Mouse (Mus musculus): ENCODE results near the gene Spice1. TPM values are rescaled to one million over a fixed set of nuclear protein-coding genes. Genes with fewer than 3 reads are reported as not detected.
A peak's percentile ranks its signal among the peaks of the same experiment; 100 is the strongest.

The Spice1 gene
- polyA plus RNA-seq, 1 experiment = 8.9 TPM

DNA sequence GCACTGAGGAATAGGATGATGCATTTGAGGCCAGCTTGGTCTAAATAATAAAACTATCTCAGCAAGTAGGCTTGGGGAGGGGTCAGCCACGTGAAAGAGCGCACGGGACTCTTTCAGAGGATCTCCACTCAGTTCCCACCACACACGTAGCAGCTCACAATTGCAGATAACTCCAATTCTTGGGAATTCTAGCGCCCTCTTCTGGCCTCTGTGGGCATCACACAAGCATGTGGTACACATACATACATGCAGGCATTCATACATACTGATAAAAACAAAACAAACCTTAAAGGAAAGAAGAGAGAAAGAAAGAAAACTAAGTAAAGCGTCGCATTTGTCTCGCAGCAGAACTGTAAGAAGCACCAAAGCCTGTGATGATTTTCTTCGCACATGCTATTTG, 16.3 kb upstream of the Spice1 start:
- H3K4me1 ChIP-seq (ENCODE audit: control insufficient read depth, insufficient read depth, low read length) = peaks cover 3% of the 10 kb centered on the region; the same call in 1 of the 2 replicates
- H3K4me3 ChIP-seq (replicated peaks; ENCODE audit: extremely low read depth, low read depth, low read length) = no peak overlapping the region
- 85% methylated on average over 9 of the region's 9 CpGs for WGBS
- DNase-seq = no peak
- no peak for TF ChIP-seq POLR2A (IDR thresholded peaks at IDR 0.05; ENCODE audit: borderline replicate concordance, extremely low read depth, low read depth, low read length)
- TF ChIP-seq CTCF (IDR thresholded peaks at IDR 0.05; ENCODE audit: insufficient read depth, low read length) = no peak

DNA sequence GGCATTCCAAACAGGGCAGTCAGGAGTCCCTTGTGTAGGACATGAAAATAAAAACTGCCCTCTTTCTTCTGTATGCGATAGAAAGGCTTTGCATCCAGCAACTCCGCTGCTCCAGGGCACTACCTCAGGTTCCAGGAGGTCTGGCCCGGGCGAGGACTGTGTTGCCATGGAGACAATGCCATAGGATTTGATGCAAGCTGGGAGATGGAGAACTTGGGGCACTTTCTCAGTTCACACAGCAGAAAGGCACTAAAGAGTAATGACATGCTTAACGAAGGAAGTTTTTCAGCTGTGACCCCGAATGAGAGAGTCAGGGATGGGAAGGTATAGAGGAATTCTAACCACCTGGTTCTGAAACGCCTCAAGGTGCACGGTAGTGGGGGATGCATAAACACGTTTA, 15.8 kb upstream of the Spice1 start:
- no peak for DNase-seq
- WGBS = 51% methylated on average over 9 of the region's 9 CpGs
- no peak for TF ChIP-seq POLR2A (IDR thresholded peaks at IDR 0.05; ENCODE audit: borderline replicate concordance, extremely low read depth, low read depth, low read length)
- TF ChIP-seq CTCF (IDR thresholded peaks at IDR 0.05; ENCODE audit: insufficient read depth, low read length) = no peak
- H3K4me3 ChIP-seq (replicated peaks; ENCODE audit: extremely low read depth, low read depth, low read length) = no peak overlapping the region
- peaks cover 3% of the 10 kb centered on the region; the same call in 1 of the 2 replicates for H3K4me1 ChIP-seq (ENCODE audit: control insufficient read depth, insufficient read depth, low read length)

DNA sequence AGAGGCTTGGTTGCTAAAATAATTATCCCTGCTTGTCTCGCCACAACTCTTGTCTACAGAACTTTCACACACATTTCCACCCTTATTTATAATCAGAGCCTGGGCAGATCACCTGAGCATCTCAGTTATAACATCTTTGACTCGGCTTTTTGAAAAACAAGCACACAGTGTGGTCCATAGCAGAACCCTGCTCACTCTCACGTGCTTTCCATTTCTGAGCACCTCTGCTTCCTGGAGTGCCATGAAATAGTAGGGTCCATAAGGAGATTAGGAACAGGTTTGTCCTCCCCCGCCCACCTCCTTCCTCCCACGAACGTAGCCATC, 15.3 kb upstream of the Spice1 start:
- H3K4me1 ChIP-seq (ENCODE audit: control insufficient read depth, insufficient read depth, low read length) = peaks cover 3% of the 10 kb centered on the region; the same call in 1 of the 2 replicates
- peak overlapping the region; percentile 64 for H3K4me3 ChIP-seq (replicated peaks; ENCODE audit: extremely low read depth, low read depth, low read length)
- no peak for DNase-seq
- TF ChIP-seq CTCF (IDR thresholded peaks at IDR 0.05; ENCODE audit: insufficient read depth, low read length) (no peak), POLR2A (IDR thresholded peaks at IDR 0.05; ENCODE audit: borderline replicate concordance, extremely low read depth, low read depth, low read length) (no peak)
- 24% methylated on average over 6 of the region's 6 CpGs for WGBS

DNA sequence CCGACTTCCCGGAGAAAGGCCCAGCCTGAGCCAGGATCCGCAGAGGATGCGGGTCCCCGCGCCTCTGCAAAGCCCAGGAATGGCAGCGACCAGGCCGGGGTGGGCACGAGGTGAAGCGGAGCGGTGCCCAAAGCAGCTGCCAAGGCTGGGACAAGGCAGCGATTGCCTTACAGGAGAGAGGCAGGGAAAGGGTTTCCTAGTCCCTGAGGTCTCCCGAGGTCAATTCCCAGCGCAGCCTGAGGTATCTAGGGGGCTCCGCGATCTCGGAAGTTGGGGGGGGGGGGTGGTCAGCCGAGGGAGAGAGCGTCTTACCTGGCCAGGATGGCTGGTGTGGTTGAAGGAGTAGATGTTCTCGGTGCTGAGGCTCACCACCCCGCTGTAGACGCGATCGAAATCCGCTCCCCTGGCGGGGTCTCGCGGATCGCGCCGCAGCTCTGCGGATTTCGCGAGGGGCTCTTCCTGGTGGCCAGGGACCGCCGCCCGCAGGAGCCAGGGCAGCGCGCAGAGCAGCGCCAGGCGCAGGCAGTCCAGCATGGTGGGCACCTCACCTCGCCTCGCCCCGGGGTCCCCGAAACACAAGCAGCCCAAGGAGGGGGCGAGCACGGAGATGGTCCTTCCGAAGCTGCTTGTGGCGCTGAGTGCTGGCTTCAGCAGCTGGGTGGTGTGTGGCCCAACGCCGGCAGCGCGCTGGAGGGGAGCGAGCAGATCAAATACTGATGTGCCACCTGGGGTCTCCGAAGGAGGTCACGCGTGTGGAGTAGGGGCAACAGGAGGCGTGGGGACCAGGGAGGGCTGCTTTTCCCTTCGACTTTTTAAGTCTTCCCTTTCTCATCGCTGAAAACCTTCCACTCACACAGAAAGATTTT, 14.7 kb upstream of the Spice1 start:
- WGBS = 2% methylated on average over 60 of the region's 60 CpGs
- Histone ChIP-seq H3K4me3 (replicated peaks; ENCODE audit: extremely low read depth, low read depth, low read length) (peak overlapping the region; percentile 64), H3K4me1 (ENCODE audit: control insufficient read depth, insufficient read depth, low read length) (peaks cover 3% of the 10 kb centered on the region; the same call in 1 of the 2 replicates)
- TF ChIP-seq CTCF (IDR thresholded peaks at IDR 0.05; ENCODE audit: insufficient read depth, low read length) = no peak
- no peak for TF ChIP-seq POLR2A (IDR thresholded peaks at IDR 0.05; ENCODE audit: borderline replicate concordance, extremely low read depth, low read depth, low read length)
- peak; percentile 23 for DNase-seq

DNA sequence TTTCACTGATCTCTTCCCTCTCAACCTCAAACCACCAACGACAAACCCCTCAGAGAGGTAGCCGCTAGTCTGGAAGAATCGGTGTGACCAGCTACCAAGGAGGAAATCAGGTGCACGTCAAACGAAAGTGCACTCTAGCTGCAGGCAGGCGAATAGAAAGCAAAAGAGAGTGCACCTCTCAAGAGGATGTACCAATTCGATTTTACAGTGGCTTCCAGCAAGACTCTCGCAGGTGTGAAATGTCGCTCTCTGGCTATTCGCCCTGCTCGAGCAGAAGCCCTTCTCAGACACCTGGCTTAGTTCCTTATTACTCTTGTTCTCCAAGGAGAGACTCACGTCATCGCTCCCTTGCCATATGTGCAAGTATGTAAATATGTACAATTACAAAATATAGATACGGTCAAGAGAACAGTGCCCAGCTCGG, 14.0 kb upstream of the Spice1 start, which contains the start of gene Sidt1:
Gene Sidt1, minus strand, starts transcription at position 336 of the 424 bp plus-strand sequence.
- 5% methylated on average over 15 of the region's 15 CpGs for WGBS

DNA sequence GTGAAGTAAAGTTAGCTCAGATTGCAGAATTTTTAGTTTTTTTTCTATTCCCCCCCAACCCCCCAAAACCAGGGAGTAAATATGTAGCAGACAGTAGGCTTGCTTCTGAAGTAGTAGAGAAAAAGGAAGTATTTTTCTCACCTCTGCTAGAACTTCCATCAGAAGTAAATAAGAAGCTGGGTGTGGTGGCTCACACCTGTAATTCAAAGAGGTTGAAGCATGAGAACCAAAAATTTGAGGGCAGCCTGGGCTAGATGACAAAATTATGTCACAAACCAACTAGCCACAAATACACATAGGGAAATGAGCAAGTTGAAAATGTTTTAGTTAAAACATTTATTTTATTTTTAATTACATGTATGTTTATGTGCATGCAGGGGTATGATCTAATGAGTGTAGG, 9.4 kb upstream of the Spice1 start:
- H3K4me3 ChIP-seq (replicated peaks; ENCODE audit: extremely low read depth, low read depth, low read length) = no peak overlapping the region
- no peak for DNase-seq
- TF ChIP-seq CTCF (IDR thresholded peaks at IDR 0.05; ENCODE audit: insufficient read depth, low read length) (no peak), POLR2A (IDR thresholded peaks at IDR 0.05; ENCODE audit: borderline replicate concordance, extremely low read depth, low read depth, low read length) (no peak)
- H3K4me1 ChIP-seq (ENCODE audit: control insufficient read depth, insufficient read depth, low read length) = no peaks in the 10 kb centered on the region

More for the DNA sequence above, 14.0 kb upstream of the Spice1 start, which contains the start of gene Sidt1:
- Histone ChIP-seq H3K4me1 (ENCODE audit: control insufficient read depth, insufficient read depth, low read length) (peaks cover 3% of the 10 kb centered on the region; the same call in 1 of the 2 replicates), H3K4me3 (replicated peaks; ENCODE audit: extremely low read depth, low read depth, low read length) (peak within 1 kb of the TSS; percentile 64)
- DNase-seq = peak; percentile 23
- no peak for TF ChIP-seq CTCF (IDR thresholded peaks at IDR 0.05; ENCODE audit: insufficient read depth, low read length)
- no peak for TF ChIP-seq POLR2A (IDR thresholded peaks at IDR 0.05; ENCODE audit: borderline replicate concordance, extremely low read depth, low read depth, low read length)

DNA sequence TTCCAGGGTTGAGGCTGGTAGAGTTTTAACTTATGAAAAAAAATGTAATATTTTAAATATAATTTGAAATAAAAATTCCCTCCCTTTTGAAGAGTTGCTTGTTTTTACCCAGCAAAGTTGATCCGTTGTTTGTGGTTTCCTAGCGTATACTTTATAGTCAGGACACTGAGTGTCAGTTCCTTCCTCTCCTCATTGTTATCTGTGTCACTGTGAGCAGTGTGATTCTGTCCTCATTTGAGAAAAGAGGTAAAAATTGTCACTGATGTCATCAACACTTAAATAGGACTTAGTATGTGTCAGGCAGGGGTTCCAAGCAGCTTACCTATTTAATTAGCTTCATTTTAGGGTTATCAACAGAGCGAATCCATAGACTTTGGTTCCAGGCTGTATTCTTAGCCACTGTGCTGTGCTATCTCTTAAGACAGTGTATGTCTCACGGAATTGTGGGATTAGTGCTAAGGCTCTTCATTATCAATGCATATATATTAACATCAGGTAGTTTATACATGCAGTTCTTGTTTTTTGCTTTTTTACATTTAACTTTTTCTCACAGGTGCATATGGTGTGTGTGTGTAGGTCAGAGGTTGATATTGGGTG, 3.0 kb downstream of the Spice1 start:
- TF ChIP-seq POLR2A (IDR thresholded peaks at IDR 0.05; ENCODE audit: borderline replicate concordance, extremely low read depth, low read depth, low read length) (no peak), CTCF (IDR thresholded peaks at IDR 0.05; ENCODE audit: insufficient read depth, low read length) (no peak)
- 65% methylated on average over 4 of the region's 4 CpGs for WGBS
- no peak for DNase-seq
- Histone ChIP-seq H3K4me3 (replicated peaks; ENCODE audit: extremely low read depth, low read depth, low read length) (no peak overlapping the region), H3K4me1 (ENCODE audit: control insufficient read depth, insufficient read depth, low read length) (peaks cover 4% of the 10 kb centered on the region)

DNA sequence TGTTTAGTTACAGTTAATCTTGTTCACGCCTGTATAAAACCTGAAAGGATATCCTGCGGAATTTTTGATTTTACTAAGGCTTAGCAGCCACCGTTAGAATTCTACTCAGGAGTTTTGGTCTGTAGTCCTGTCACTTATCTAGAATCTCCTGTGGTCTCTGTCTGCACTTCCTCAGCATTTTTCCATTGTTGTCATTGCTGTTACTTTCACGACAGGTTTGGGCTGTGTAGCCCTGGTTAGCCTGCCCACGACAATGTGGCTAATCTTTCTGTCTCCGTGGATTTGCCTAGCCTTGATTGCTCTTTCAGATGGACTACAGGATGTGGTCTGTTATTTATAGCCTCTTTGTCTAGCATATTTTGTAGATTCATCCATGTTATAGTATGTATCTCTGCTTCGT, 9.4 kb downstream of the Spice1 start:
- TF ChIP-seq CTCF (IDR thresholded peaks at IDR 0.05; ENCODE audit: insufficient read depth, low read length) = no peak
- TF ChIP-seq POLR2A (IDR thresholded peaks at IDR 0.05; ENCODE audit: borderline replicate concordance, extremely low read depth, low read depth, low read length) = no peak
- H3K4me3 ChIP-seq (replicated peaks; ENCODE audit: extremely low read depth, low read depth, low read length) = no peak overlapping the region
- DNase-seq = no peak
- WGBS = 51% methylated on average over 7 of the region's 7 CpGs
- peaks cover 8% of the 10 kb centered on the region for H3K4me1 ChIP-seq (ENCODE audit: control insufficient read depth, insufficient read depth, low read length)

DNA sequence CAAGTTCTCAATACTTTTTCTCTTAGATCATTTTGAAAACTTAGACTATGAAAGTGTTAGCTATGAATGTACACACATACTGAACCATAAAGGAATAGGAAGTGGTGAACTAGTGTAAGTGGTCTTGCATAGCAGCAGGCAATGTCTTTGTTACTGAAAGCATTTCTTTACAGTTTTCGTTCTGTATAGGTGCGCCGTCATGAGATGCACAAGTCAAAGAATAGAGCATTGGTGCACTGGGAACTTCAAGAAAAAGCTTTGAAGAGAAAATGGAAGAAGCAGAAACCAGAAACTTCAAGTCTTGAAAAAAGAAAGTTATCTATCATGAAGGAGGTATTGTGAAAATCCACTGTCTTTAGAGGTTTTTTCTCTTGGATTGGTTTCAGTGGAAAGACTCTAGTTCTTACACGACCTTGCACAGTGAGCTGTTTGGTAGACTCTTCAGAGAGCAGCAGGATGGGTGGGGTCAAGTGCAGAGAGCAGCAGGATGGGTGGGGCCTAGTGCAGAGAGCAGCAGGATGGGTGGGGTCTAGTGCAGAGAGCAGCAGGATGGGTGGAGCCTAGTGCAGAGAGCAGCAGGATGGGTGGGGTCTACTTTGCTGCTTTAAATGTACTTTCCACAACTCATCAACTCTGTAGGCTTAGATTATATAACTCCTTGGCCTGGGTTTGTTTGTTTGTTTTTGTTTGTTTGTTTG, 10.8 kb downstream of the Spice1 start:
- no peak for DNase-seq
- WGBS = 67% methylated on average over 4 of the region's 4 CpGs
- H3K4me3 ChIP-seq (replicated peaks; ENCODE audit: extremely low read depth, low read depth, low read length) = no peak overlapping the region
- H3K4me1 ChIP-seq (ENCODE audit: control insufficient read depth, insufficient read depth, low read length) = peaks cover 8% of the 10 kb centered on the region
- TF ChIP-seq POLR2A (IDR thresholded peaks at IDR 0.05; ENCODE audit: borderline replicate concordance, extremely low read depth, low read depth, low read length) (no peak; the same call in 1 of the 2 replicates), CTCF (IDR thresholded peaks at IDR 0.05; ENCODE audit: insufficient read depth, low read length) (no peak)

Measured in lung, adult 2 months (tissue).